Mouse (Mus musculus) adrenal gland, adult 8-10 months (tissue): ENCODE data around the gene Dlg2. TPM values are rescaled to one million over a fixed set of nuclear protein-coding genes. Genes with fewer than 3 reads are reported as not detected.

Source experiments
- DNase-seq: peaks from one replicate; pipeline ENCODE4 v3.0.0; 2022
- total RNA-seq, 4 experiments: library from RNA; stranded (reverse); gene quantifications; 2 replicates each; pipeline ENCODE4 v1.2.4; 2022

The Dlg2 gene
- total RNA-seq, 4 experiments from 2014 or later = 134 to 175 (median 151) TPM

GRCm38 (mm10) chr7:91785445-91785844, 1309.0 kb downstream of the Dlg2 start:
- no peak for DNase-seq

- no peak for DNase-seq
Measured at GRCm38 (mm10) chr7:91785871-91786270, 1309.4 kb downstream of the Dlg2 start.

- no peak for DNase-seq
Measured at GRCm38 (mm10) chr7:91790949-91791564, 1314.6 kb downstream of the Dlg2 start.

GRCm38 (mm10) chr7:91806632-91807031, 1330.2 kb downstream of the Dlg2 start:
- DNase-seq = no peak

- no peak for DNase-seq
Measured at GRCm38 (mm10) chr7:91810774-91811173, 1334.3 kb downstream of the Dlg2 start.

- DNase-seq = peak; percentile 15
Measured at GRCm38 (mm10) chr7:91818004-91818403, 1341.5 kb downstream of the Dlg2 start.

GRCm38 (mm10) chr7:91832207-91832606, 1355.7 kb downstream of the Dlg2 start:
- peak; percentile 12 for DNase-seq

GRCm38 (mm10) chr7:91845723-91846122, 1369.3 kb downstream of the Dlg2 start:
- DNase-seq = no peak

GRCm38 (mm10) chr7:91849364-91849763, 1372.9 kb downstream of the Dlg2 start:
- DNase-seq = no peak

- DNase-seq = no peak
Measured at GRCm38 (mm10) chr7:91853653-91854052, 1377.2 kb downstream of the Dlg2 start.

GRCm38 (mm10) chr7:91856931-91857330, 1380.5 kb downstream of the Dlg2 start:
- DNase-seq = peak; percentile 22

GRCm38 (mm10) chr7:91862806-91863531, 1386.5 kb downstream of the Dlg2 start:
- DNase-seq = peak; percentile 68

GRCm38 (mm10) chr7:91868919-91869318, 1392.4 kb downstream of the Dlg2 start:
- no peak for DNase-seq

GRCm38 (mm10) chr7:91876831-91877230, 1400.4 kb downstream of the Dlg2 start:
- DNase-seq = no peak

GRCm38 (mm10) chr7:91877804-91878203, 1401.3 kb downstream of the Dlg2 start:
- DNase-seq = peak; percentile 73

- peak; percentile 61 for DNase-seq
Measured at GRCm38 (mm10) chr7:91886336-91886735, 1409.9 kb downstream of the Dlg2 start.

- no peak for DNase-seq
Measured at GRCm38 (mm10) chr7:91893991-91894390, 1417.5 kb downstream of the Dlg2 start.

GRCm38 (mm10) chr7:91896935-91897334, 1420.5 kb downstream of the Dlg2 start:
- DNase-seq = no peak

- no peak for DNase-seq
Measured at GRCm38 (mm10) chr7:91897509-91897908, 1421.0 kb downstream of the Dlg2 start.

GRCm38 (mm10) chr7:91902503-91902902, 1426.0 kb downstream of the Dlg2 start:
- DNase-seq = peak; percentile 30

- DNase-seq = no peak
Measured at GRCm38 (mm10) chr7:91916809-91917208, 1440.3 kb downstream of the Dlg2 start.

GRCm38 (mm10) chr7:91919099-91919498, 1442.6 kb downstream of the Dlg2 start:
- DNase-seq = no peak

- DNase-seq = no peak
Measured at GRCm38 (mm10) chr7:91919738-91920137, 1443.3 kb downstream of the Dlg2 start.
